Mouse (Mus musculus) kidney, adult 8-10 months (tissue): ENCODE data around the gene Gm10300.

Experiments used
- DNase-seq, 2 experiments: peaks; one replicate each; pipeline ENCODE4 v3.0.0; 2022

The Gm10300 gene

DNA sequence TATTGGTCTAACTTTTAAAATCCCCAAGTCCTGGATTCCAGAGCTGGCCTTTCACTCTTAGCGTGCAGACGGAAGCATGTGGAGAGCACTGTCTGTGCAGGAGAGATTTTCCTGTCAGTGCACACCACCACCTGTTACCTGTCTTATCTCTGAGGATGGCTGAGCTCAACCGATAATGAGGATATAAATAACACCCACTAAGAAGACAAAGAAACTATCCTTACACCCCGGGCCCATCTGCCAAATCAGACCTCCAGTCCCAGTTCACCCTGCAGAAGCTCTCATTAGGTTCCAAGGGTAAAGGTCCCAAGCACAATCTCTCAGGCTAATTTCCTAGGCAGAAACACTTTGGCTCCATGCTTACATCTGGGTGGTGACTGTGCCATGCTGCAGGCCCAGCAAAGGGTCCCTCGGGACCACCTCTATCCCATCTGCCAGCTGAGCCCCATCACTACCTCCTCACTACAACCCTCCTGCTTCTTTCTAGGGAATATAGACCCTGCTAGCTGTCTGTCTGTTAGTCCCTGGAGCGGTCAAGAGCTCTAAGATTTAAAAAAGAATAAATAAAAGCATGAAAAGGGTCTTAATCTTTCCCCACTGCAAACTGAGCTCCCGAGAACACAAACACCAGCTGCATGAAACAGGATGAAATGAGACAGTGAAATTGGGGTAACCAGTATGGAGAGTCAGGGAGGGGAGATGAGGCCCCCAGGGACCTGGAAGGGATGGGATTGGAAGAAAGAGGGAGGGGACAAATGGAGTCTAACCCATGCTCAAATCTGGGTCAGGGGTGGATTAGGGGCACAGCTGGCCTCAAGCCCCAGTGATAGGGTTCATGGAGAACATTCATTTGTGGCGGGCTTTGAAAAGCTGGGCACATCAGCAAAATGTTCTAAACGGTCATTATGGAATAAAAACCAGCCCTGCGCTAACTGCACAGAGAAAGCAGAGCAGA, 22.9 kb upstream of the Gm10300 start:
- no peak for DNase-seq

DNA sequence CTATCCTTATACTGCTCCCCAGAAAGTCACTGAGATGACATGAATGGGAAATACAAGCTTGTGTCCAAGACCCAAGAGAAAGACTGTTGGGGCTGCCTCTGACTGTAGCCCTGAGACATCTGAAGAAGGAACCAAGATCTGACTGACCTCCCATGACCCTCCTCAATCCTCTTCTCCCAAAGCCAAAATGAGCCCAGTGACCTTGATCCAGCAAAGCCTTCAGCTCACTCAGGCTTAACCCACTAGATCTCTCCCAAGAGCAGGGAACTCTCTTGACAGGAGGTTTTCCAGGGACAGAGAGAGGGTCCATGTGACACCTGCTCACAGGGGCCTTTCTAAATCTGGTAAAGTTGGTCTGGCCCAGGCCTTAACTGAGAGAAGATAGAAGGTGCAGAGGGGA, 17.2 kb upstream of the Gm10300 start:
- DNase-seq, result no peak

GRCm38 (mm10) chr4:132059541-132059940, 15.0 kb upstream of the Gm10300 start:
- no peak for DNase-seq

DNA sequence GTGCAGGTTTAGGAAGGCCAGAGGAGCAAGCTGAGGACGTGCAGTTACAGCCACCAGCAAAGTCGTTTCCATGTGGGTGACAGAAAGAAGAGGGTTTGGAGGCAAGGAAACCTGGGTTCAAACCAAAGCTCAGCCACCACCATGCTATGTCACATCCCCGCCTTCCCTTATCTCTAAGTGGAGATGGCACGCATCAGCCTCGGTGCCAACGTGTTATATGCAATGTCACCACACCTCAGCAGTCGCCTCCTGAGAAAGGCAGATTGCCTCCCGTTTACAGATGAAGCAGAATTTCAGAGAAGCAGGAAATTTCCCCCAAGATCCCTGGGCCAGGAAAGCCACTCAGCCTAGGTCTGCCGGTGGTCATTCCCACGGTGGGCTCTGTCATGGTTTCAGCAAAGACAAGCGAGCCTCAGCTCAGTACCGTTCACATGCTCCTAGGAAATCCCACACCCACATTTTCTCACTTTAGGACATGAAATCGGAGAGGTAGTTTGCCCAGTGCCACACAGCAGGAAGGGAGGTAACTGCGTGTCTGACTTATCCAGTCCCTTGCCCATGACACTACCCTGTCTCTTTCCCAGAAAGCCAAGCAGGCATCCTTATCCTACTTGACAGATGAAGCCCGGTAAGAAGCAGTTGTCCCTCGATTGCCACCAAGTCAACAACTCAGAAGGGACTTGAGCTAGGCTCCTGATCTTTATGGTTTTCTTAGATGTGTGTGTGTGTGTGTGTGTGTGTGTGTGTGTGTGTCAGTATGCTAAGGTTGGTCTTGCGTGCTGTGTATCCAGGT, 14.3 kb upstream of the Gm10300 start:
- DNase-seq, result no peak

- no peak for DNase-seq
These were observed 12.2 kb upstream of the Gm10300 start for GRCm38 (mm10) chr4:132062289-132062688.

GRCm38 (mm10) chr4:132062934-132063884, 11.3 kb upstream of the Gm10300 start:
- DNase-seq, result peak; percentile 70 to 84

DNA sequence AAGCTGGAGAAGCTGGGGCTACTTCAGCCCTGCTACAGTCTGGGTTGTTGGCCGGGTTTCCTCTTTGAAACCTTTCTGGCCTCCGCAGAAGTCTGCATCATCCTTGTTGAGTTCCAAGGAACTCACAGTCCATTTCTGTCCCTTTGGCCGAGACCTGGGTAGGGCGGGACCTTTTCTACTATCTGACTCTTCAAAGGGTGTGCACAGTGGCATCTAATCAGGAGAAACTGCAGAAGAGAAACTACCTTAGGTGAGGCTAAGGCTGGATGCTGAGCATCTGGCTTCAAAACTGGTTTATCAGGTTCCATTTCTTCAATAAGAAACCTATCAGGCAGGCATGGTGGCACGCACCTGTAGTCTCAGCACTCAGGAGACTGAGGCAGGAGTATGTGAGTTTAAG, 9.9 kb upstream of the Gm10300 start:
- no peak for DNase-seq

DNA sequence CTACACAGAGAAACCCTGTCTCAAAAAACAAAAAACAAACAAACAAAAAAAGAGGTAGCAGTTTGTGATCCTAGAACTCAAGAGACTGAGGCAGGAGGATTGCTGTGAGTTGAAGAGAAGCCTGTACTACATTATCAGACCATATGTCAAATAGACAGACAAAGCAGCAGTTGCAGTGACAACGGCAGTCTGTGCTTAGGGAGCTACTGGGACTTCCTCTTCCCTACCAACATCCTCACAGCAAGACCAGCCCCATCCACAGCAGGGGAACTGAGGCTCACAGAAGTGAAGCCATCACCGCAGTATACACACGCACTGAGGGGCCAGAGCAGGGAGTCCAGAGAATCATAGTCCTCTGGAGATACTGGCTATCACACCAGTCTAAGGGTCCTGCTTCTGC, 8.9 kb upstream of the Gm10300 start:
- no peak for DNase-seq

- DNase-seq, result peak; percentile 94 to 96
These were observed 8.3 kb upstream of the Gm10300 start for GRCm38 (mm10) chr4:132066101-132066773.

DNA sequence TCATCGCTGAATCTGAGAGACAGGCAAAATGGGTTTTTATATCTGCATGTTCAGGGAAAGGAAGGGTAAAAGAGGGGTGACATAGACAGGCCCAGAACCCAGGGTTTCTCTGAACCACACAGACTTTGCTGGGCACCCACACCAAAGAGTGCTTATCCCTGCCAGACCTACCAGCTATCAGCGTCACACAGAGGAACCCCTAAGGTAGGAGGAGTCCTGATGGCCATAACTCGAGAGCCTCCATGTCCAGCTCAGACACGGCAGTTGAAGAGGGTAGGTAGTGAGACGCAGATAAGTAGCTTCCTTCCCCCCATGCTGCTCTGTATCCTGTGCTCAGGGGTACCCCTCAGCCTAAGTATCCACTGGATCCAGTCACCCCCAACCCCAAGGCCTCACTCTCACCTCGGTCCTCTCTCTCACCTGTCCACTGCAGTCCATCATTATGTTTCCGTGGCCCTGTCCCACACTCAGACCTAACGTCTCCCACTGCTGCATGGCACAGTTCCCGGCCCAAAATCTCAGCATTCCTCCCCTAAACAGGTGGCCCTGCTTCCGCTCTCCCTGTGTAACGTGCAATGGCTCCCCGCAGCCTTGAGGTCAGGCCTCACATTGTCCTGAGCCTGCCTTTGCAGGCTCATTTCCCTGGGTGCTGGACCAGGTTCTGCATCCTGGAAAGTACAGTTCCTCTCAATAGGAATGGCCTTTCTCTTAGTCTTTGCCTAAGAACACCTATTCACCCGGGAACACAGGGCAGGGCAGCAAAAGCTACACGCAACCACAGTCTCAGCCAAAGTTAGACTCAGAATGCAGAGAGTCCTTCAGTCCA, 7.2 kb upstream of the Gm10300 start:
- DNase-seq, result no peak

- DNase-seq, result no peak
These were observed 6.6 kb upstream of the Gm10300 start for GRCm38 (mm10) chr4:132067938-132068235.

GRCm38 (mm10) chr4:132071674-132072073, 2.8 kb upstream of the Gm10300 start:
- peak; percentile 60 to 63 for DNase-seq

GRCm38 (mm10) chr4:132072156-132072555, 2.3 kb upstream of the Gm10300 start:
- DNase-seq, result peak in 1 of 2 experiments; percentile 43

GRCm38 (mm10) chr4:132072946-132073345, 1.6 kb upstream of the Gm10300 start:
- DNase-seq, result peak; percentile 88 to 92

- DNase-seq, result peak; percentile 100
These were observed 654 bp downstream of the Gm10300 start, which contains the start of gene Epb41 for GRCm38 (mm10) chr4:132074933-132075769. TSS of gene Epb41 (minus strand) at chr4:132075321.

DNA sequence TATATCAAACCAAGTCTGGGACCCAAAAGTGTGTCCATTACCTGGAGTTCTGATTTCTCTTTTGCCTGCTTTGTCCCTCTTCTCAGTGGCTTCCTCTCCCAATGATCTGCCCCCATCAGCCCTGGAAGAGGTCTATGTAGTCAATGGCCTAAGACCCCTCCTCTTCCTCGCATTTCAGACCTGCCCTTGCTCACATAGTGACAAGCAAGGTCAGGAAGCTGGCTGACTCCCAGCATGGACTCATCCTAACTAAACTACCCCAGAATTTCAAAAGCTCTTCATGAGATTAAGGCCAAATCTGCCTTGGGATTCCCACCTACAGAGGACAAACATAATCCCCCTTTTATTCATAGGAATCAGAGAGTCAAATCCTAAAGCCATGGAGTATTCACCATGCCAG, 1.3 kb downstream of the Gm10300 start:
- no peak for DNase-seq

- DNase-seq, result peak; percentile 55 to 62
These were observed 2.2 kb downstream of the Gm10300 start for GRCm38 (mm10) chr4:132076480-132077405.

DNA sequence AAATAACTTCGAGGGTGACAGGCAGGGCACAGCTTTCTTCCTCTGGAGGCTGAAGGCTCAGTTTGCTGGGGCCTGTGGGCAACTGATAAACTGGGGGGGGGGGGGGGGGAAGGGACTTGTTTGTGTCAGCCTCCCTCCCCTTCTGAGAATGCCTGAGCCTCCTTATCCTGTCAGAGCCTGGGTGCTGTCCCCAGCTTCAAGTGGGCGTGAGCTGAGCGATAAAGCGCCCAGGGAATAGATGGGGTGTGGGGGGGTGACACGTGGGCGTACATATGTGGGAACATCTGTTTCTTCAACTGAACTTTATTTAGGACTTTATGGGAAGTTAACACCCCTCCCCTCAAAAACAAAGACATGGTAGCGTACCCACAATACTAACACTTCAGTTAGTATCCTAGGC, 2.9 kb downstream of the Gm10300 start:
- no peak for DNase-seq

DNA sequence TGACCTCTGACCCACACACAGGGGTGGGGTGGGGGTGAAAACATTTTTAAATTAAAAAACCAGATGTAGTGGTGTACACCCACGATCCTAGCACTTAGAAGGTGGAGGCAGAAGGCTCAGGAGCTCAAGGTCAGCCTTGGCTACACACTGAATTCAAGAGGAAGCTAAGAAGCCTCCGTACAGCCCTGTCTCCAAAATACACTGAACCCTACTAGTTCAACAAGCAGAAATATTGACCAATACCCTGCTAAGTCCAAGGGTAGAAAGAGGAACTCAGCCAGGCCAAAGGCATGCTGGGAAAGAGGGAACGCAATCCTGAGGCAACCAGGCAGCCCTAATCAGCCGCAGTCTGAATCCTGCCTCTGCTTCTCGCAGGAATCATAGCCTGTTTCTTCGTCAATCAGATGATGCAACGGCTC, 3.8 kb downstream of the Gm10300 start:
- no peak for DNase-seq
